Mouse (Mus musculus) kidney, embryonic 15.5 days (tissue): ENCODE measurements around the gene Igsf3. TPM values are rescaled to one million over a fixed set of nuclear protein-coding genes. Genes with fewer than 3 reads are reported as not detected.

Experiments used
- ATAC-seq: fragments of 200-750 bp; cut with Nextera tagmentation; replicated peaks from 2 replicates; pipeline ENCODE4 v1.8.0; 2017; ENCODE audit warnings: moderate TSS enrichment; ENCODE audit not compliant: low FRiP score
- H3K27ac ChIP-seq: fragments of 300-500 bp; sonication (generic); 2 replicates; pipeline ENCODE4 v1.5.1; 2015; ENCODE audit warnings: mild to moderate bottlenecking, inconsistent platforms
- H3K27me3 ChIP-seq: fragments of 300-500 bp; sonication (generic); 2 replicates; pipeline ENCODE4 v1.6.1; 2015; ENCODE audit warnings: inconsistent platforms
- H3K36me3 ChIP-seq: fragments of 300-500 bp; sonication (generic); 2 replicates; pipeline ENCODE4 v1.6.1; 2015; ENCODE audit warnings: inconsistent platforms
- H3K4me1 ChIP-seq: fragments of 300-500 bp; sonication (generic); 2 replicates; pipeline ENCODE4 v1.6.1; 2015; ENCODE audit warnings: inconsistent platforms
- H3K4me2 ChIP-seq: fragments of 300-500 bp; sonication (generic); 2 replicates; pipeline ENCODE4 v1.6.1; 2015; ENCODE audit warnings: moderate library complexity, mild to moderate bottlenecking, inconsistent platforms
- H3K4me3 ChIP-seq: fragments of 300-500 bp; sonication (generic); replicated peaks from 2 replicates; pipeline ENCODE4 v1.5.1; 2015; ENCODE audit warnings: mild to moderate bottlenecking, inconsistent platforms
- H3K9ac ChIP-seq: fragments of 300-500 bp; sonication (generic); 2 replicates; pipeline ENCODE4 v1.6.1; 2015; ENCODE audit warnings: mild to moderate bottlenecking, inconsistent platforms
- H3K9me3 ChIP-seq: fragments of 300-500 bp; sonication (generic); replicated peaks from 2 replicates; pipeline ENCODE4 v1.6.1; 2016; ENCODE audit warnings: inconsistent platforms
- WGBS: fragments of 180-500 bp; shearing (Covaris S2); methylation state at CpG from one replicate; pipeline ENCODE4 v1.1.7; 2015; ENCODE audit warnings: mixed read lengths; 5-methylcytosine and 5-hydroxymethylcytosine counted together
- polyA plus RNA-seq: library from polyadenylated mRNA; unstranded; fragments of >200 nt; fragmentation: Nextera tagmentation; extraction: Ambion mirVana; gene quantifications from 2 replicates; pipeline ENCODE4 v1.2.1, GENCODE M21; 2015

The Igsf3 gene
- polyA plus RNA-seq, 1 experiment from 2014 or later, result 25.4 TPM

- H3K4me3 ChIP-seq, result no peak overlapping the region
- H3K36me3 ChIP-seq, result no peaks in the 10 kb centered on the region
- H3K27me3 ChIP-seq, result no peaks in the 10 kb centered on the region
- H3K27ac ChIP-seq, result no peak overlapping the region
- H3K9me3 ChIP-seq, result no peaks in the 10 kb centered on the region
- WGBS, result 61% methylated on average over 11 of the region's 11 CpGs
- no peak overlapping the region for H3K4me2 ChIP-seq
- ATAC-seq, result no peak; the same call in 1 of the 2 replicates
- no peak overlapping the region for H3K9ac ChIP-seq
- peaks cover 17% of the 10 kb centered on the region for H3K4me1 ChIP-seq
Measured at GRCm38 (mm10) chr3:101500393-101501051, 123.6 kb downstream of the Igsf3 start.

GRCm38 (mm10) chr3:101501611-101502010 is 124.7 kb downstream of the Igsf3 start:
- Histone ChIP-seq H3K27ac (peak overlapping the region; percentile 43), H3K27me3 (no peaks in the 10 kb centered on the region), H3K36me3 (no peaks in the 10 kb centered on the region), H3K4me2 (no peak overlapping the region), H3K9me3 (no peaks in the 10 kb centered on the region), H3K4me1 (peaks cover 25% of the 10 kb centered on the region), H3K4me3 (no peak overlapping the region), H3K9ac (no peak overlapping the region)
- ATAC-seq, result no peak
- WGBS, result 54% methylated on average over 4 of the region's 4 CpGs

- no peak overlapping the region for H3K9ac ChIP-seq
- H3K4me2 ChIP-seq, result no peak overlapping the region
- no peaks in the 10 kb centered on the region for H3K36me3 ChIP-seq
- 34% methylated on average over 14 of the region's 14 CpGs for WGBS
- peak overlapping the region; percentile 43 for H3K27ac ChIP-seq
- ATAC-seq, result no peak
- no peaks in the 10 kb centered on the region for H3K27me3 ChIP-seq
- H3K9me3 ChIP-seq, result no peaks in the 10 kb centered on the region
- no peak overlapping the region for H3K4me3 ChIP-seq
- H3K4me1 ChIP-seq, result peaks cover 31% of the 10 kb centered on the region
Measured at GRCm38 (mm10) chr3:101502086-101502760, 125.3 kb downstream of the Igsf3 start.

GRCm38 (mm10) chr3:101506179-101506578 is 129.3 kb downstream of the Igsf3 start:
- H3K27me3 ChIP-seq, result no peaks in the 10 kb centered on the region
- H3K9me3 ChIP-seq, result no peaks in the 10 kb centered on the region

GRCm38 (mm10) chr3:101506970-101507702 is 130.3 kb downstream of the Igsf3 start:
- Histone ChIP-seq H3K4me2 (no peak overlapping the region), H3K9me3 (no peaks in the 10 kb centered on the region), H3K36me3 (no peaks in the 10 kb centered on the region), H3K4me3 (no peak overlapping the region), H3K27me3 (no peaks in the 10 kb centered on the region), H3K4me1 (peaks cover 36% of the 10 kb centered on the region), H3K27ac (peak overlapping the region; percentile 86), H3K9ac (no peak overlapping the region)
- ATAC-seq, result peak; percentile 37
- 37% methylated on average over 14 of the region's 14 CpGs for WGBS

More at GRCm38 (mm10) chr3:101506179-101506578, 129.3 kb downstream of the Igsf3 start:
- Histone ChIP-seq H3K9ac (no peak overlapping the region), H3K4me1 (peaks cover 41% of the 10 kb centered on the region), H3K36me3 (no peaks in the 10 kb centered on the region), H3K4me3 (no peak overlapping the region), H3K4me2 (no peak overlapping the region), H3K27ac (peak overlapping the region; percentile 86)
- peak; percentile 82 for ATAC-seq
- 28% methylated on average over 5 of the region's 5 CpGs for WGBS

- no peak overlapping the region for H3K9ac ChIP-seq
- H3K4me3 ChIP-seq, result no peak overlapping the region
- WGBS, result 47% methylated on average over 3 of the region's 3 CpGs
- no peak for ATAC-seq
- peak overlapping the region; percentile 86 for H3K27ac ChIP-seq
- no peaks in the 10 kb centered on the region for H3K27me3 ChIP-seq
- H3K36me3 ChIP-seq, result no peaks in the 10 kb centered on the region
- peaks cover 33% of the 10 kb centered on the region for H3K4me1 ChIP-seq
- H3K9me3 ChIP-seq, result no peaks in the 10 kb centered on the region
- H3K4me2 ChIP-seq, result no peak overlapping the region
Measured at GRCm38 (mm10) chr3:101507766-101508165, 130.9 kb downstream of the Igsf3 start.

- H3K27ac ChIP-seq, result 0 out of 2 replicates have a peak overlapping the region, but pooled peaks have one; percentile 2
- 72% methylated on average over 10 of the region's 10 CpGs for WGBS
- no peaks in the 10 kb centered on the region for H3K36me3 ChIP-seq
- no peak overlapping the region for H3K4me2 ChIP-seq
- no peaks in the 10 kb centered on the region for H3K27me3 ChIP-seq
- H3K9ac ChIP-seq, result no peak overlapping the region
- no peak overlapping the region for H3K4me3 ChIP-seq
- no peak for ATAC-seq
- H3K4me1 ChIP-seq, result peaks cover 54% of the 10 kb centered on the region
- H3K9me3 ChIP-seq, result no peaks in the 10 kb centered on the region
Measured at GRCm38 (mm10) chr3:101509707-101510544, 133.0 kb downstream of the Igsf3 start.

GRCm38 (mm10) chr3:101510632-101511031 is 133.7 kb downstream of the Igsf3 start:
- no peak overlapping the region for H3K4me3 ChIP-seq
- peaks cover 57% of the 10 kb centered on the region for H3K4me1 ChIP-seq
- no peaks in the 10 kb centered on the region for H3K36me3 ChIP-seq
- H3K27ac ChIP-seq, result no peak overlapping the region
- no peak overlapping the region for H3K9ac ChIP-seq
- WGBS, result 87% methylated on average over 5 of the region's 5 CpGs
- no peak for ATAC-seq
- no peak overlapping the region for H3K4me2 ChIP-seq
- H3K27me3 ChIP-seq, result no peaks in the 10 kb centered on the region
- H3K9me3 ChIP-seq, result no peaks in the 10 kb centered on the region

Other genes starting within 250 kb of the Igsf3 start
- gene Cd2, start 89.1 kb upstream of the Igsf3 start, polyA plus RNA-seq, result not detected in 2 replicates
- 220 and 247 TPM in 2 replicates for gene Atp1a1, start 227.6 kb downstream of the Igsf3 start, polyA plus RNA-seq